Mouse (Mus musculus): Measurements from ENCODE around the gene Sec1.

DNA sequence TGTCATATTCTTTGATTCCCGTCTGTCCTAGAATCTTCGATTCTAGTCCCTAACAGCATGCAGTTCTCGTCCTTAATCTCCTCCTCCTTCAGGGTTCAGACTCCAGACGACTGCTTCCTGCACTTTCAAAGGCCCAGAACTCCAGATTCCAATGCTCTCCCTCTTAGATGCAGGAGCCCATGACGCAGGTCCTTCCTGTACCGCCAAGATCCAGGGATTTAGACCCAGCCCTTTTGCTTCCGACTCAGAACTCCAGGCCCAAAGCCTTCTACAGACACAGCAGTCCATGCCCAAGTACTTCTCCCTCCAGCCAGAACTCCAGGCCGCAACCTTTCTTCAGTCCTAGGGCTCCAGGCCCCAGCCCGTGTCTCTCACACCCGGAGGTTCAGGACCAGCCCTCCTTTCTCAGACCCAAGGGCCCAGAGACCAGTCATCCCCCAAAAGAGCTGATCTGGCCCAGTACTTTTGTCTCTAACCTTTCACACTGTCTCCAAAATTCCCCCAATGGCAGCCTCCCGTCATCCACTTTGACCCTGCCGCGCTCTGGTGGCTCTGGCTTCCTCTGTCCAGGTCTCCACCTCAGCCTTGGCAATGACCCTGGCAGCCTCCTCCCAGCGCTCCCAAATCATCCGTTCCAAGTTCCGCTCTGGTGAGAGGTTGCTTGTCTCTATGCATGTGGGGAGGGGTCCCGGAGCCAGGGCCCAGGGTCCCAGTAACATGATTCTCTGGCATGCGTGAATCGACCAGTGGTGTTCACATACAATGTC, 53.8 kb downstream of the Sec1 start:
- TF ChIP-seq CTCF (IDR thresholded peaks at IDR 0.05; ENCODE audit: borderline replicate concordance, insufficient read depth, low read length), result no peak
- no peak for TF ChIP-seq POLR2A (IDR thresholded peaks at IDR 0.05; ENCODE audit: low read depth, low read length)

Measured in embryonic fibroblast, embryonic 13.5 days (primary cell).